Mouse (Mus musculus) spleen, adult 2 months (tissue): ENCODE results near the gene Nav3.

Source experiments
- CTCF ChIP-seq: fragments of 200-500 bp; IDR thresholded peaks from 2 replicates; pipeline ENCODE4 v1.5.1; 2011; ENCODE audit warnings: mild to moderate bottlenecking, inconsistent platforms; ENCODE audit not compliant: insufficient read depth, insufficient read length, insufficient replicate concordance; ENCODE audit errors: extremely low read depth
- POLR2A ChIP-seq: fragments of 200-500 bp; IDR thresholded peaks from 2 replicates; pipeline ENCODE4 v1.6.1; 2011; ENCODE audit warnings: low read depth, low read length, inconsistent platforms

GRCm38 (mm10) chr10:110168892-110169291 is 287.1 kb downstream of the Nav3 start:
- no peak for TF ChIP-seq CTCF
- TF ChIP-seq POLR2A, result no peak
